Mouse (Mus musculus) neural tube, postnatal 0 days (tissue): Measurements from ENCODE around the gene Slc27a1. TPM values are rescaled to one million over a fixed set of nuclear protein-coding genes. Genes with fewer than 3 reads are reported as not detected.

Experiments used
- microRNA-seq: library from miRNA; unstranded; fragments of <30 nt; microRNA quantifications from one replicate; pipeline ENCODE4, GENCODE M21; 2016
- polyA plus RNA-seq: library from polyadenylated mRNA; unstranded; fragments of >200 nt; fragmentation: Nextera tagmentation; extraction: Ambion mirVana; gene quantifications from 2 replicates; pipeline ENCODE4 v1.2.1, GENCODE M21; 2015

Slc27a1 gene
- polyA plus RNA-seq, result 143 and 156 TPM in 2 replicates

DNA sequence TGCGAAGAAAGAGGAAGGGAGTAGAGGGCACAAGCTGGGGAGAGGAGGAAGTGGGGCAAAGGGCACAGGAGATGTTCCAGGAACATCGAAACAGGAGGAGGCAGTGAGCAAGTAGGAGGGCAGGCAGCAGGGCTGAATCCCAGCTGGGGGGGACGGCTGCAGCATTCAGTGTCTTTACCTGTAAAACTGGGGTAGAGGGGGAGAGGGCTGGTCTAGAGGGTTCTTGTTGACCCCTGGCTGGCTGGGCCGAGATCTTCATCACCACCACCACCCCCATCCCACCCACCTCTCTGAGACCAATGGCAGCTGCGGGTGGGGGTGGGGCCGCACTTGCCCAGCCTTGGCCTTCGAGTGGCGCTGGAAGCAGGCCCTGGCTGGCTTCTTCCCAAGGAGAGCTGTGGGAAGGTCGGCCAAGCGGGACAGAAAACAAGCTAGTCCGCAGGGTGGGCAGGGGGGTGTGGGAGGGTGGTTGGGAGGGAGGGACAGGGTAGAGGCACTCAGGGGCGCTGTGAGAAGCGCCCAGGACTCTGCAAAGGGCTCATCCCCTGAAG, at the start of gene Slc27a1:
Gene Slc27a1, plus strand, starts transcription at position 496 of the 551 bp plus-strand sequence.

DNA sequence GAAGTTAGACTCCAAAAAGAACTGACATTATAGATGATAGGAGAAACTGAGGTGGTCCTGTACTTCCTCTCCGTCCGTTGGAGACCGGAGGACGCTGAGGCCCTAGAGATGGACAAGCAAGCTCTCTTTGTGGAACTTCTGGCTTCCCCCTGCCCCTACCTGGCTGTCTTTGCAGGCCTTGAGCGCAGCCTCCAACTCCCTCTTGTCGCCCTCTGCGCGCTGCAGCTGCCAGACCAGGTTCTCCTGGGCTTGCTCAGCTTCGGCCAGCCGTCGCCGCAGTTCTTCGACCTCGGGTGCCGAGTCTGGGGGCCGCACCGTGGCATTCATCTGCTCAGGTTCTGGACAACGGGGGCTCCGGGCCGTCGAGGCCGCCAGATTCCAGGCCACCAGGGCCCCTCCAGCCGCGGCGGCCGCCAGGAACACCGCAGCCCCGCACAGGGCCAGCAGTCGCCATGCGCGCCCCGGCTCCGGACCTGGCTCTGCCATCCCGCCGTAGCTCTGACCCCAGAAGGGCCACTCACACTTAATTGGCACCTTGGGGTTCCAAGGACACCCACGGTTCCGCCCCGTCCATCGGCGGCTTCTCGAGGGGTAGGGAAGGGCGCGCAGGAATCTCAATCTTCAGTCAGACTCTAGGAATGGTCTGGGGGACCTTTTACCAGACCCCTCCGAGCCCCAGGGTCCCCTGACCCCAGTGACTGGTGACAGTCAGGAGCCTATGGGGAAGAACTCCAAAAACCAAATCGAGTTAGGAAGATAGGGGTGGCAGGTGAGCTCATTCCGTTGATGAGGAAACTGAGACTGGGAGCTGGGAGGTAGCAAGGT, 43.2 kb upstream of the Slc27a1 start, which contains the start of gene Ccdc194:
Gene Ccdc194, minus strand, starts transcription at position 486 of the 825 bp plus-strand sequence.

DNA sequence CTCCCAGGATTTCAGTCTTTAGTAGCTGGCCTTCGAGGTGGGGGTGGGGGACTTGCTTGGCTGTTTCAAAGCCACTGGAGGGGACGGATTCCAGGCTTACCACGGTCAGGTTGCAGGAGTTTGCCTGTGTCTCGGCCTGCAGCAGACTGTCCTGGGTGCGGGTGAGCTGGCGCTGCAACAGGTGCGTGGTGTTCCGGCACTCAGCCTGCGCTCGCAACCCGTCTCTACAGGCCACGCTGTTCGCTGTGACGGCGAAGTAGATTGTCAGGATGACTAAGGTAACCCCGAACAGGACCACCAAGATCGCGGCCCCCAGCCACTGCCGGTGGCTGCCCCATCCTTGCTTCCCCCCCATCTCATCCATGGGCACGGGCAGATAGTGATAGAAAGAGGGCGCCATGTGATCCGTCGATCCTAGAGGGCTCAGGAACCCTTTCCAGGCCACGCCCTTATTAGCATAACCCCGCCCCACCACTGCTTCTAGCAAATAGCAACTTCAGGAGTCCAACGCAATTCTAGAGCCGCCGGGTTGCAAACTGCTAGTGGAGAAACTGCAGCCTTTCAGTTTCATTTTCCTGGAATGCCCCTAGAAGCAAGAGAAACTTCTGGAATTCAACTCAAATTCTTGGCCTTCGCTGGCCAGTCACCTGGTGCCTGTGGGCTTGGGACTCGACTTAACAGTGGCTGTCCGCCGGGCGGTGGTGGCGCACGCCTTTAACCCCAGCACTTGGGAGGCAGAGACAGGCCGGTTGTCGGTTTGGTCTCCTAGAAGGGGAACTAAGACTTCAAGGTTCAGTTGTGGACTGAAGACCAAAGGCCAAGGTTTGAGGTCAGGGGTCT, 31.4 kb upstream of the Slc27a1 start, which contains the start of gene Bst2:
Gene Bst2, minus strand, starts transcription at position 429 of the 840 bp plus-strand sequence.

DNA sequence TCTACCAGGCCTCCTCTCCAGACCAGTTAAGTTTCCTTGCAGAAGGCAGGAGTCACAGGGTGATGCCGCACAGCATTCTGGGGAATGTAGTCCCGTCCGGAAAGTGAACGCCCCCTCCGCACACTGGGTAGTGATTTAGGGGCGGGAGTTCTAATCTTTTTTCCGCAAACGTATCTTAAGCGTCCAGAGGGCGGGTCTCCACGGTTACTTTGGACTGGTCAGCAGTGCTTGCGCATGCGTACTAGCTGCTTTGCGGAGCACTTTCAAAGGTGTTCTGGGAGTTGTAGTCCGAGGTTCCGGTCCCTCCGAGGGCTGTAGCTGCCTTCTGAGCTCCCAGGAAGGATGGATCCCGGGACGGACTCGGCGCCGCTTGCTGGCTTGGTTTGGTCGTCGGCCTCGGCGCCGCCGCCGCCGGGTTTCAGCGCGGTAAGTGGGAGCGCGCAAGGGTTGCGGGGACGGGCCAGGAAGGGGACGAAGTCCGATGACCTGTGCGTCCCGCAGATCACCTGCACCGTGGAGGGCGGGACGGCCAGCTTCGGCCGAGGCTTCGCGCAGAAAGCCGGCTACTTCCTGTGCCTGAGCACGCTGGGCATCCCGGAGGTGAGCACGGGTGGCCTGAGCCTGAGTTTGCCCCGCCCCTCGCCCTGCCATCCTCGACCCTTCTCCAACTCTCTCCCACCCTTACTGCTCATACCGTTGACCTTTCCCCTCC, 25.9 kb upstream of the Slc27a1 start, which contains the start of gene Mvb12a:
Gene Mvb12a, plus strand, starts transcription at position 291 of the 712 bp plus-strand sequence.

DNA sequence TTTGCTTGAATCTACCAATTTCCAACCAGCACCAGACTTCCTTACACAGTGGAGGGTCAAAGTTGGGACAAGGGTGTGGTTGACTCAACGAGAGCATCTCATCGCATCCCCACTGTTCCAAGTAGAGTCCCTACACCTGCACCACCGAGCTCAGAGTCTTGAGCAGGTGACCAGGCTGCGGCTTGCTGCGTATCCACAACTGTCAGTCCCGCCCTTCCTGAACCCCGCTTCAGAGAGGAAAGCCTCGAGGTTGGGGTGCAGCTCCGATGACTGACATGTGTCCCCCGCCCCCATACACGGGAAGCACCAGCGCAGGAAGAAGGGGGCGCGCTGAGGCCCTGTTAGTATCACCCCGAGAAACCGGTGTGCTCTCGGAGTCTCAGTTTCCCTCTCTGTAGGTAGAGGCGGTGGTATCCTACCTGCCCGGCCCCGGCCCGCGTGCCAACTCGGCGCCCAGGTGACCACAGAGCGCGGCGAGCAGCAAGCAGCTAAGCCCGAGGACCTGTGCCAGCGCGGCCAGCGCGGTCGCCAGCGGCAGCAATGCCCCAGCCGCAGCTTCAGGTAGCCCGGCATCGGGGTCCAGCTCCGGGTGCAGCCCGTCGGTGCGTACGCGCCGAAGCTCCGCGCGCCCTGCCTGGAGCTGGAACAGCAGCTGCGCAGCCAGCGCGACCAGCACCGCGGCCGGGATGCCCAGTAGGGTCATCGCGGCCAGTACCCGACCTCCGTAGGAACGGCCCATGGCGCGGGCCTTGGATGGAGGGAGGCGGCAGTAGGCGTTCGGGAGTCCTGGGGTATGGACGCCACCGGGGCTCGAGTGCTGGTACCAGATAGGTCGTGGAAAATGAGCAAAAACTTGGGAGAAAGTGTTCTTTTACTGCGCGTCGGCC, 10.4 kb upstream of the Slc27a1 start, which contains the start of gene Tmem221:
Gene Tmem221, minus strand, starts transcription at position 801 of the 887 bp plus-strand sequence.

DNA sequence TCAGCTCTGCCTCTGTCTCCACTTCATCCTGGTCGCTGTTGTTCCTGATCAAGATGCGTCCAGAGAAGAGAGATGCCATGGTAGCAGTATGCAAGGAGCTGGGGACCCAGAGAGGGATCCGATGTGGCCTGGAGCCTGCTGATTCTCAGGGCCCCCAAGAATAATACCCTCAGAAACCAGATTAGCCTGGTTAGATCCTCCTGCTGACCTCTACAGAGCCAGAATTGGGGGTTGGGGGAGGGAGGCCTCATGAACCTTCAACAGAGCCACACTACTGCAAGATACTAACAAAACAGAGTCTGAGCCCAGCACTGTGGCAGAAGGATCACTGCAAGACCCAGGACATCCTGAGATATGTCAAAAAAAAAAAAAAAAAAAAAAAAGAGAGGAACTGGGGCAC, 2.2 kb upstream of the Slc27a1 start, which contains the start of gene Nxnl1:
Gene Nxnl1, minus strand, starts transcription at position 101 of the 400 bp plus-strand sequence.

DNA sequence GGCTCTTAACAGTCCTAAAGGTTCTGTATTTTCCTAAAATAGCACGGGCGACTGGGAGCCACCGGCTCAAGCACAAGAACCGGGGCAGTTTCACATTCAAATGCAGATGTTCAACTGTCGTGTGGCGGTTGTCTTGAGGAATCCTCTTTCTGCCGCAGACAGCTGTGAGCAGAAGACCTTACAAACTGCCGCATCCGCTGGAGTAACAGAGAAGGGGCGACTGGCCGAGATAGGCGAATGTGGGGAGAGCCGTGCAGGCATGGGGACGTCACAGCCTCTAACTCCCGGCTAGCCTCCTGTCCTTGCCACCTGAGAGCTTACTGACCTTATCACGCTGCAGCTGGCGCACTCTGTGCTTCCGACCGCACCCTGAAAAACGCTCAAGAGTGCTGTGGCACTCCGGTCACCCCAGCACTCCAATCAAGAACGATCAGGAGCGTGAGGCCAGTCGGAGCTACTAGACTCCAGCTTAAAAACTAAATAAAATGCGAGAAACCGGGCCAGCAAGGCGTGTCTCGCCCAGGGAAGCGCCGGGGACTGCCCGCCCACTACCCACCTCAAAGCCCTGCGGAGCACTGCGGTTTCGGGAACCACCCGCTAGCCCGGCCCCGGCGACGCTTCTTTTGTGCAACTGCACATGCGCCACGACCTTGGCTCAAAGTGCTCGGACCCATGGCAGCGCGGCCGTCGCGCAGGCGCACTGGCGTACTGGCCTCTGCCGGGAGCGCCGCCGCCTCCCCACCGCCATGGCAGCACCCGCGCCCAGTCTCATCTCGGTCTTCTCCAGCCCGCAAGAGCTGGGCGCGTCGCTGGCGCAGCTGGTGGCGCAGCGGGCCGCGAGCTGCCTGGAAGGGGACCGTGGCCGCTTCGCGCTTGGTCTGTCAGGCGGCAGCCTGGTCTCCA, 23.0 kb downstream of the Slc27a1 start, which contains the start of gene Pgls:
Gene Pgls, plus strand, starts transcription at position 706 of the 903 bp plus-strand sequence.

DNA sequence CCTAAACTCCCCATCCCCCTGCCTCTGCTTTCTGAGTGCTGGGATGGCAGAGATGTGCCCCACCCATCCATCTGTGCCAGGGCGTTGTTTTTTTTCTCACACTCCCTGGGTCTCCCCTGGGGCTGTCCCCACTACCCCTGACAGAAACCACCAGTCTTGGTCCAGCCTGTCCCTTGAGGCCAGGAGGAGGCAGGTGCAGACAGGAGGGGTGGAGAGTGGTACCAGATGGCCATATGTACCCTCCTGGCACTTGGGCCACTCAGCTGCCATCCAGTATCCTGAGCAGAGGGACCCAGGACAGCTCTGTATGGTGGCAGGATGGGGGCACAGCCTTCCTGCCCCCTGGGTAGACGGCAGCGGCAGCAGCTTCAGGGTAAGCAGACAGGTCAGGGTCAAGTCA, 28.8 kb downstream of the Slc27a1 start, which contains the start of gene Fam129c:
Gene Fam129c, plus strand, starts transcription at position 198 of the 400 bp plus-strand sequence.

DNA sequence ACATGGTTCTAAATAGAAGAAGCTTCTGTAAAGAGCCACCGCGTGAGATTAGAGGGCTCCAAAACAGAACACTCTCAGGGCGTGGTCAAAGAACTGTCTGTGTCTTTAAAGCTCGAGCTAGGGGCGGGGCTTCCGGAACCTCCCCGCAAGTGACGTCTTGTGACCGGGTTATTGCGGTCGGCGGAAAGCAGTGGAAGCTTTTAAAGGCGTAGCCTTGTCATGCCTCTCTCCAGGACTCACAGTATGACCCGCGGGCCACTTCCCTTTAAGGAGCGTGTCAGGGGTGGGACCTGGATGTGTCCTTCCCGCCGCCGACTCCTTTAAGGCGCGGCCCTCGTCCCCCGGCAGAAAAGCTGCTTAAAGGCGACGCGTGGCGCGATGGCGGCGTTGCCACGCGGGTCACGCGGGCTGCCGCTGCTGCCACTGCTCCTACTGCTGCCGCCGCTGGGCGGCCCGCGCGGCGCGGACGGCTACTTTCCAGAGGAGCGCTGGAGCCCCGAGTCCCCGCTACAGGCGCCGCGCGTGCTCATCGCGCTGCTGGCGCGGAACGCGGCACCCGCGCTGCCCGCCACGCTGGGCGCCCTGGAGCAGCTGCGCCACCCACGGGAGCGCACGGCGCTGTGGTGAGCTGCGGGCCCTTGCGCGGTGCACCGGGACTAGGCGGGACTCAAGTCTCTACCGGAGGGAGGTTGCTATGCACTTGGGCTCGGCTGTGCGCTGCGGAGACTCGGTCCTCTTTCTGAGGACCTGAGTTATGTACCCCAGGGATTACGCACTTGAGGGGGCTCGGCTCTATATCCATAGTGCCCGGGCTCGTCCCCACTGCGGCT, 42.4 kb downstream of the Slc27a1 start, which contains the start of gene Colgalt1:
Gene Colgalt1, plus strand, starts transcription at position 177 of the 830 bp plus-strand sequence.

Small RNA genes within 50 kb of the gene (microRNA-seq; reads per million reads assigned to microRNA genes)
- gene Mir6769b, result 2.6 reads per million

Other genes starting within 250 kb of the Slc27a1 start
- 130 and 134 TPM in 2 replicates for gene Use1, start 202.0 kb upstream of the Slc27a1 start, polyA plus RNA-seq
- 7.0 and 7.8 TPM in 2 replicates for gene Ocel1, start 197.6 kb upstream of the Slc27a1 start, polyA plus RNA-seq
- gene Nr2f6, start 186.9 kb upstream of the Slc27a1 start, polyA plus RNA-seq, result 38.2 and 41.9 TPM in 2 replicates
- 4.2 and 5.3 TPM in 2 replicates for gene Ushbp1, start 173.1 kb upstream of the Slc27a1 start, polyA plus RNA-seq
- gene Babam1, start 172.0 kb upstream of the Slc27a1 start, polyA plus RNA-seq, result 92.1 and 102 TPM in 2 replicates
- gene Ankle1, start 162.9 kb upstream of the Slc27a1 start, polyA plus RNA-seq, result 2.6 TPM in 2 replicates
- 185 and 196 TPM in 2 replicates for gene Abhd8, start 105.2 kb upstream of the Slc27a1 start, polyA plus RNA-seq
- 148 and 173 TPM in 2 replicates for gene Mrpl34, start 103.9 kb upstream of the Slc27a1 start, polyA plus RNA-seq
- gene Dda1, start 99.7 kb upstream of the Slc27a1 start, polyA plus RNA-seq, result 259 and 265 TPM in 2 replicates
- gene Ano8, start 82.9 kb upstream of the Slc27a1 start, polyA plus RNA-seq, result 8.4 and 10.0 TPM in 2 replicates
- 18.4 and 18.7 TPM in 2 replicates for gene Gtpbp3, start 80.8 kb upstream of the Slc27a1 start, polyA plus RNA-seq
- 15.4 and 15.8 TPM in 2 replicates for gene Plvap, start 57.1 kb upstream of the Slc27a1 start, polyA plus RNA-seq
- not detected in 2 replicates for gene Ccdc194, start 43.2 kb upstream of the Slc27a1 start, polyA plus RNA-seq
- gene Bst2, start 31.4 kb upstream of the Slc27a1 start, polyA plus RNA-seq, result 24.3 and 26.4 TPM in 2 replicates
- gene Mvb12a, start 26.0 kb upstream of the Slc27a1 start, polyA plus RNA-seq, result 89.4 and 91.4 TPM in 2 replicates
- 0.28 and 0.40 TPM in 2 replicates for gene Tmem221, start 10.0 kb upstream of the Slc27a1 start, polyA plus RNA-seq
- 0.05 and 0.17 TPM in 2 replicates for gene Nxnl1, start 2.3 kb upstream of the Slc27a1 start, polyA plus RNA-seq
- gene Pgls, start 23.3 kb downstream of the Slc27a1 start, polyA plus RNA-seq, result 262 and 266 TPM in 2 replicates
- gene Fam129c, start 28.8 kb downstream of the Slc27a1 start, polyA plus RNA-seq, result 6.7 and 7.2 TPM in 2 replicates
- 64.4 and 77.9 TPM in 2 replicates for gene Colgalt1, start 42.1 kb downstream of the Slc27a1 start, polyA plus RNA-seq
- gene Unc13a, start 102.9 kb downstream of the Slc27a1 start, polyA plus RNA-seq, result 15.7 and 19.2 TPM in 2 replicates
- gene Jak3, start 107.4 kb downstream of the Slc27a1 start, polyA plus RNA-seq, result 7.6 and 8.0 TPM in 2 replicates
- gene Insl3, start 120.3 kb downstream of the Slc27a1 start, polyA plus RNA-seq, result 1.5 and 2.0 TPM in 2 replicates
- 0.47 and 0.90 TPM in 2 replicates for gene B3gnt3, start 132.9 kb downstream of the Slc27a1 start, polyA plus RNA-seq
- 56.6 and 70.9 TPM in 2 replicates for gene Fcho1, start 156.8 kb downstream of the Slc27a1 start, polyA plus RNA-seq